Mouse (Mus musculus) cerebellum, adult 2 months (tissue): Measurements from ENCODE around the gene Il17rc. TPM values are rescaled to one million over a fixed set of nuclear protein-coding genes. Genes with fewer than 3 reads are reported as not detected.

Experiments
- DNase-seq, 2 experiments: peaks; one replicate each; pipeline ENCODE4 v3.0.0; 2021
- H3K27ac ChIP-seq: fragments of 200-500 bp; 2 replicates; pipeline ENCODE4 v1.5.1; 2012; ENCODE audit warnings: low read length, control low read depth, inconsistent platforms; ENCODE audit not compliant: insufficient read depth
- H3K27me3 ChIP-seq: fragments of 200-500 bp; 2 replicates; pipeline ENCODE4 v1.6.1; 2012; ENCODE audit warnings: inconsistent platforms, mild to moderate bottlenecking, low read length, moderate library complexity; ENCODE audit not compliant: control insufficient read depth, insufficient read depth
- H3K4me1 ChIP-seq: fragments of 200-500 bp; 2 replicates; pipeline ENCODE4 v1.6.1; 2011; ENCODE audit warnings: low read length; ENCODE audit not compliant: control insufficient read depth, insufficient read depth
- H3K4me3 ChIP-seq: fragments of 200-500 bp; replicated peaks from 2 replicates; pipeline ENCODE3; 2011; ENCODE audit warnings: mild to moderate bottlenecking, low read depth, low read length, control low read depth; ENCODE audit not compliant: insufficient read depth
- CTCF ChIP-seq: fragments of 200-500 bp; IDR thresholded peaks from 2 replicates; pipeline ENCODE4 v1.5.1; 2011; ENCODE audit warnings: low read depth, mild to moderate bottlenecking, control low read depth, low read length, moderate library complexity, borderline replicate concordance; ENCODE audit not compliant: insufficient read depth
- POLR2A ChIP-seq: fragments of 200-500 bp; IDR thresholded peaks from 2 replicates; pipeline ENCODE4 v1.6.1; 2011; ENCODE audit warnings: low read length, control low read depth, borderline replicate concordance; ENCODE audit not compliant: insufficient read depth
- WGBS: fragments of 180-500 bp; shearing (Covaris S2); methylation state at CpG from one replicate; pipeline ENCODE4 v1.1.7; 2018; 5-methylcytosine and 5-hydroxymethylcytosine counted together
- polyA plus RNA-seq: library from polyadenylated mRNA; depleted of rRNA; stranded (reverse); fragments of >200 nt; gene quantifications from 2 replicates; pipeline ENCODE4 v1.2.3, GENCODE M21; 2012

Il17rc gene
- polyA plus RNA-seq, 1 experiment = 6.6 TPM

GRCm38 (mm10) chr6:113458635-113459034, 12.6 kb upstream of the Il17rc start:
- 9% methylated on average over 10 of the region's 10 CpGs for WGBS
- H3K27ac ChIP-seq = peak overlapping the region; percentile 22; the same call in 1 of the 2 replicates
- DNase-seq = peak; percentile 50 to 63
- TF ChIP-seq POLR2A (no peak), CTCF (no peak)
- H3K4me3 ChIP-seq = peak overlapping the region; percentile 51
- no peaks in the 10 kb centered on the region for H3K27me3 ChIP-seq
- H3K4me1 ChIP-seq = no peaks in the 10 kb centered on the region; the same call in 1 of the 2 replicates

- Histone ChIP-seq H3K4me1 (no peaks in the 10 kb centered on the region), H3K4me3 (no peak overlapping the region), H3K27me3 (no peaks in the 10 kb centered on the region), H3K27ac (no peak overlapping the region)
- 54% methylated on average over 7 of the region's 7 CpGs for WGBS
- no peak for DNase-seq
- TF ChIP-seq CTCF (no peak), POLR2A (no peak)
These were observed 7.2 kb upstream of the Il17rc start for GRCm38 (mm10) chr6:113464040-113464439.

- H3K27me3 ChIP-seq = no peaks in the 10 kb centered on the region
- no peak overlapping the region for H3K4me3 ChIP-seq
- peak in 1 of 2 experiments; percentile 24 for DNase-seq
- TF ChIP-seq CTCF (no peak), POLR2A (no peak)
- H3K27ac ChIP-seq = no peak overlapping the region
- 20% methylated on average over 5 of the region's 5 CpGs for WGBS
- 0 out of 2 replicates have a peak, but pooled peaks cover under 1% of the 10 kb centered on the region for H3K4me1 ChIP-seq
These were observed 5.6 kb upstream of the Il17rc start for GRCm38 (mm10) chr6:113465602-113466001.

DNA sequence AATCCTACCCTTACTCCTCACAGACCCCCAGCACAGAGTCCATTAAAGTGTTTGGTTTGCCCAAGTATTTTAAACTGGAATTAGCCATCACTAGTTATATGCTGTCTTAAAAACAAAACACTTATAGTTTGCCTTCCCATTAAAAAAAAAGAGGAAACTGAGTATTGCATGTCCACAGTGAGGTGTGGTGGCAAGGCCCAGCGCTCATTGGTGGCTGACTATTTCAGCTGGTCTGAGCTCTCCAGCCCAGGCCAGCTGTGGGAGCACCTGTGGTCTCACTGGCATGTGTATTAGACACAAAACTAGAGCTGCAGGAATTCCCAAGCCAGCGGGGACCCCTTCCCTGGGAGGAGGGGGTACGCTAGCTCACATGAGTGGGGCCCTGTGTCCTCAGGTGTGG, 2.7 kb upstream of the Il17rc start:
- no peak for DNase-seq
- H3K27ac ChIP-seq = no peak overlapping the region
- H3K4me1 ChIP-seq = peaks cover 12% of the 10 kb centered on the region; the same call in 1 of the 2 replicates
- WGBS = 84% methylated on average over 3 of the region's 3 CpGs
- TF ChIP-seq CTCF = no peak
- TF ChIP-seq POLR2A = no peak
- H3K27me3 ChIP-seq = no peaks in the 10 kb centered on the region
- H3K4me3 ChIP-seq = no peak overlapping the region

- DNase-seq = peak; percentile 75 to 80
- H3K4me1 ChIP-seq = peaks cover 12% of the 10 kb centered on the region; the same call in 1 of the 2 replicates
- no peaks in the 10 kb centered on the region for H3K27me3 ChIP-seq
- TF ChIP-seq POLR2A (no peak), CTCF (peak; percentile 80)
- H3K27ac ChIP-seq = no peak overlapping the region
- peak overlapping the region; percentile 47 for H3K4me3 ChIP-seq
- WGBS = 13% methylated on average over 9 of the region's 9 CpGs
These were observed 2.2 kb upstream of the Il17rc start for GRCm38 (mm10) chr6:113469021-113469420.

GRCm38 (mm10) chr6:113469432-113469831, 1.8 kb upstream of the Il17rc start:
- DNase-seq = peak; percentile 77 to 84
- 2% methylated on average over 31 of the region's 31 CpGs for WGBS
- TF ChIP-seq POLR2A (peak; percentile 45; the same call in 1 of the 2 replicates), CTCF (peak; percentile 81)
- H3K4me1 ChIP-seq = peaks cover 12% of the 10 kb centered on the region; the same call in 1 of the 2 replicates
- peak overlapping the region; percentile 47 for H3K4me3 ChIP-seq
- H3K27me3 ChIP-seq = no peaks in the 10 kb centered on the region
- H3K27ac ChIP-seq = no peak overlapping the region

DNA sequence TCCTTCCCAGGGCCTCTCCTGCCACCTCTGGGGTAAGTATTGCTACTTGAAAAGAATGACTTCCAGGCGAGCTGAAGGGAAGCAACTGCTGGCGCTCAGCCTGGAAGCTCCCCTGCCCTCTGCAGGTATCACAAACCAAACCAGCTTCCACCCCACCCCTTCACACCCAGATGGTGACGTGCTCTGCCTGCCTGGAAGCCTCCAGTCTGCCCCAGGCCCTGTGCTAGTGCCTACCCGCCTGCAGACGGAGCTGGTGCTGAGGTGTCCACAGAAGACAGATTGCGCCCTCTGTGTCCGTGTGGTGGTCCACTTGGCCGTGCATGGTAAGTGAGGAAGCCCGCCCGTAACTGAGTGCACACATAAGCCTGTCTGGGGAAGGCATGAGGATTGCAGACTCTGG, 834 bp downstream of the Il17rc start:
- Histone ChIP-seq H3K4me1 (peaks cover 12% of the 10 kb centered on the region; the same call in 1 of the 2 replicates), H3K4me3 (no peak overlapping the region), H3K27me3 (no peaks in the 10 kb centered on the region), H3K27ac (no peak overlapping the region)
- WGBS = 86% methylated on average over 10 of the region's 10 CpGs
- TF ChIP-seq POLR2A (no peak), CTCF (no peak)
- DNase-seq = no peak

DNA sequence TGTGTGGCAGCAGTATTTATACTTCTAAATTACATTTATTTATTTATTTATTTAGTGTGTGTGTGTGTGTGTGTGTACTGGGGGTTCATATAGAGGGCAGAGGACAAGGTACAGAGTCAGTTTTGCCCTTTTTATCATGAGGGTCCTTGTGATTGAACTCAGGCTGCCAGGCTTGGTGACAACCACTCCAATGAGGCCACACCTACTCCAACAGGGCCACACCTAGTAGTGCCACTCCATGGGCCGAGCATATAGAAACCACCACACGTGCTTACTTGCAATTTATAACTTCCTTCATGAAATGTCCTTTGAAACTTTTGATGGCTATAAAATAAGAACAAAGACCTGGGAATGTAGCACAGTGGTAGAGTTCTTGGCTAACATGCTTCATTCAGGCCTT, 2.0 kb downstream of the Il17rc start:
- WGBS = 93% methylated on average over 2 of the region's 2 CpGs
- H3K4me3 ChIP-seq = no peak overlapping the region
- no peaks in the 10 kb centered on the region for H3K27me3 ChIP-seq
- DNase-seq = no peak
- no peak overlapping the region for H3K27ac ChIP-seq
- TF ChIP-seq POLR2A (no peak), CTCF (no peak)
- peaks cover 12% of the 10 kb centered on the region; the same call in 1 of the 2 replicates for H3K4me1 ChIP-seq
